Mouse (Mus musculus) kidney, adult 2 months (tissue): Measurements from ENCODE around the gene 2310022A10Rik.

ENCODE experiments used
- CTCF ChIP-seq: fragments of 200-500 bp; conservative IDR thresholded peaks from 2 replicates; pipeline ENCODE4 v1.5.1; 2011; ENCODE audit warnings: low read depth, mild to moderate bottlenecking, control low read depth, low read length, moderate library complexity, mixed read lengths; ENCODE audit not compliant: insufficient read depth, insufficient read length
- POLR2A ChIP-seq: fragments of 200-500 bp; IDR thresholded peaks from one replicate; pipeline ENCODE4 v1.6.1; 2011; ENCODE audit warnings: low read depth, low read length, control low read depth

GRCm38 (mm10) chr7:27598053-27598452 is 45.0 kb downstream of the 2310022A10Rik start:
- no peak for TF ChIP-seq CTCF
- TF ChIP-seq POLR2A = no peak
